Mouse (Mus musculus) CD4-positive naive resting alpha-beta T cell, adult 76 days (primary cell): ENCODE data around the gene Tmem63a. TPM values are rescaled to one million over a fixed set of nuclear protein-coding genes. Genes with fewer than 3 reads are reported as not detected.

ENCODE experiments used
- total RNA-seq: library from RNA; stranded (reverse); gene quantifications from one replicate; pipeline ENCODE4 v1.2.4, GENCODE M21; 2023

The Tmem63a gene
- total RNA-seq: 59.8 TPM

DNA sequence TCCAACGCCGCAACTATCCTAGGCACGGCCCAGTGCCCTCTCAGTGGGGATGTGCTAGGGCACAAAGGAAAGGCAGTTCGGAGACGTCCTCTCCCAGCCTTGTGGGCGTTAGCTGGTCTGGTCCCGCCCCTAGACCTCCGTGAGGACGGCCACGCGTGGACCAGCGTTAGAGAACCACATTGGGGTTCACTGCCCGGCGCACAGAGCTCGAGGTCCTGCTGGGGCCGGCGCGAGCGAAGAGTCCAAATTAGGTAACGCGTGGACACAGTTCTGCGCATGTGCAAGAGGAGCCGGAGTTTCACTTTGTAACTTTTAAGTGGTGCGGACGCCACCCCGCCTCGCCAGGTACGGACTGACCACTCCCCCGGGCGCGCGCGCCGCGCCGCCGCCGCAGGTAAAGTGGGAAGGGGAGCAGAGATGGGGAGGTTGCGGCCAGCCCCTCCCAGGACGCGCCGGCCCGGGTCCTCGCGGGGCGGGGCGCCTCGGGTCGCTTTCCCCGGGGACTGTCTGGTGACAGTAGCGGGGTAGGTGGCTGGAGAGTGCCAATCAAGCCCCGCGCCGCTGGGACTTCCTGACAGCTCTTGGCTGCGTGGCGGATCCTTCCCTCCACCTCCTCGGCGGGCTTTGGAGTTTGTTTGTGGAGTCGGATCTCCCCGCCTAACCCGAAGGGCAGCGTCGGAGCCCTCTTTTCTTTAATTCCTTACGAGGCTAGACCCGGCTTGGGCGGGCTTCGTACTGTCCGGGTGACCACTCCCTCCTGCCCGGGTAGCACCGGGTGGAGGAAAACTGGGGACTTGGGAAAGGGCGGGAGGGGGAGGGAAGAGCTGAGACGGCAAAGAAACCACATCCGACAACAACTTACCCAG lies at the start of gene Tmem63a:
TSS of gene Tmem63a (plus strand) at position 179 of the 866 bp plus-strand sequence.

GRCm38 (mm10) chr1:180892808-180893207 lies 49.3 kb upstream of the Tmem63a start, which contains the start of gene Lefty2:
Gene Lefty2, plus strand, starts transcription at chr1:180893108.

GRCm38 (mm10) chr1:180904039-180904814 lies 37.9 kb upstream of the Tmem63a start, which contains the start of gene Pycr2:
Gene Pycr2, plus strand, starts transcription at chr1:180904293.

GRCm38 (mm10) chr1:180934467-180935419 lies 7.4 kb upstream of the Tmem63a start, which contains the start of gene Lefty1:
Gene Lefty1, plus strand, starts transcription at chr1:180935022.

GRCm38 (mm10) chr1:181020756-181021487 lies 78.8 kb downstream of the Tmem63a start, which contains the start of gene Ephx1:
Gene Ephx1, minus strand, starts transcription at chr1:181020904.

Other genes starting within 250 kb of the Tmem63a start
- not detected for gene Mixl1, start 245.3 kb upstream of the Tmem63a start, total RNA-seq
- 59.4 TPM for gene Acbd3, start 216.3 kb upstream of the Tmem63a start, total RNA-seq
- gene H3f3a, start 128.4 kb upstream of the Tmem63a start, total RNA-seq: 746 TPM
- gene Sde2, start 91.2 kb upstream of the Tmem63a start, total RNA-seq: 74.2 TPM
- not detected for gene Lefty2, start 49.2 kb upstream of the Tmem63a start, total RNA-seq
- gene Pycr2, start 38.1 kb upstream of the Tmem63a start, total RNA-seq: 50.2 TPM
- gene Lefty1, start 7.3 kb upstream of the Tmem63a start, total RNA-seq: not detected
- 56.2 TPM for gene Ephx1, start 78.6 kb downstream of the Tmem63a start, total RNA-seq
- gene 9130409I23Rik, start 108.9 kb downstream of the Tmem63a start, total RNA-seq: not detected
- 31.4 TPM for gene Nvl, start 201.9 kb downstream of the Tmem63a start, total RNA-seq
- 17.9 TPM for gene Cnih4, start 202.3 kb downstream of the Tmem63a start, total RNA-seq